Mouse (Mus musculus): ENCODE measurements around the gene Pfdn2. TPM values are rescaled to one million over a fixed set of nuclear protein-coding genes. Genes with fewer than 3 reads are reported as not detected.

The Pfdn2 gene
- polyA plus RNA-seq, 1 experiment from 2014 or later = 99.2 TPM

- 77% methylated on average over 15 of the region's 15 CpGs for WGBS
- no peak within 1 kb of the TSS for H3K27ac ChIP-seq (ENCODE audit: low read length)
- H3K9me3 ChIP-seq (ENCODE audit: low read length) = no peaks in the 10 kb centered on the region
- H3K36me3 ChIP-seq (ENCODE audit: insufficient read depth, low read length) = no peaks in the 10 kb centered on the region
- H3K27me3 ChIP-seq (ENCODE audit: insufficient read depth, low read length) = no peaks in the 10 kb centered on the region
- H3K4me2 ChIP-seq (replicated peaks; ENCODE audit: low read depth, low read length) = no peak within 1 kb of the TSS
- no peak for ATAC-seq (ENCODE audit: low FRiP score, low TSS enrichment)
- H3K4me3 ChIP-seq (ENCODE audit: low read length) = no peak within 1 kb of the TSS
- H3K9ac ChIP-seq (replicated peaks; ENCODE audit: low read length) = no peak within 1 kb of the TSS
- no peaks in the 10 kb centered on the region for H3K4me1 ChIP-seq (ENCODE audit: insufficient read depth, low read length)
These were observed 43.1 kb downstream of the Pfdn2 start, which contains the start of gene Arhgap30 for GRCm38 (mm10) chr1:171388376-171389102. Arhgap30 (plus strand) TSS chr1:171388954.

- H3K4me3 ChIP-seq (ENCODE audit: low read length) = no peak overlapping the region
- H3K4me2 ChIP-seq (replicated peaks; ENCODE audit: low read depth, low read length) = no peak overlapping the region
- H3K9ac ChIP-seq (replicated peaks; ENCODE audit: low read length) = no peak overlapping the region
- no peak overlapping the region for H3K27ac ChIP-seq (ENCODE audit: low read length)
- H3K27me3 ChIP-seq (ENCODE audit: insufficient read depth, low read length) = no peaks in the 10 kb centered on the region
- H3K9me3 ChIP-seq (ENCODE audit: low read length) = no peaks in the 10 kb centered on the region
- no peak for ATAC-seq (ENCODE audit: low FRiP score, low TSS enrichment)
- 70% methylated on average over 4 of the region's 4 CpGs for WGBS
- H3K4me1 ChIP-seq (ENCODE audit: insufficient read depth, low read length) = no peaks in the 10 kb centered on the region
- no peaks in the 10 kb centered on the region for H3K36me3 ChIP-seq (ENCODE audit: insufficient read depth, low read length)
These were observed 44.6 kb downstream of the Pfdn2 start for GRCm38 (mm10) chr1:171390101-171390500.

GRCm38 (mm10) chr1:171401821-171402220, 56.4 kb downstream of the Pfdn2 start:
- Histone ChIP-seq H3K36me3 (ENCODE audit: insufficient read depth, low read length) (no peaks in the 10 kb centered on the region), H3K27ac (ENCODE audit: low read length) (no peak overlapping the region), H3K4me1 (ENCODE audit: insufficient read depth, low read length) (no peaks in the 10 kb centered on the region), H3K27me3 (ENCODE audit: insufficient read depth, low read length) (no peaks in the 10 kb centered on the region), H3K9me3 (ENCODE audit: low read length) (no peaks in the 10 kb centered on the region), H3K4me2 (replicated peaks; ENCODE audit: low read depth, low read length) (no peak overlapping the region), H3K4me3 (ENCODE audit: low read length) (no peak overlapping the region), H3K9ac (replicated peaks; ENCODE audit: low read length) (no peak overlapping the region)
- 77% methylated on average over 4 of the region's 4 CpGs for WGBS
- no peak for ATAC-seq (ENCODE audit: low FRiP score, low TSS enrichment)

DNA sequence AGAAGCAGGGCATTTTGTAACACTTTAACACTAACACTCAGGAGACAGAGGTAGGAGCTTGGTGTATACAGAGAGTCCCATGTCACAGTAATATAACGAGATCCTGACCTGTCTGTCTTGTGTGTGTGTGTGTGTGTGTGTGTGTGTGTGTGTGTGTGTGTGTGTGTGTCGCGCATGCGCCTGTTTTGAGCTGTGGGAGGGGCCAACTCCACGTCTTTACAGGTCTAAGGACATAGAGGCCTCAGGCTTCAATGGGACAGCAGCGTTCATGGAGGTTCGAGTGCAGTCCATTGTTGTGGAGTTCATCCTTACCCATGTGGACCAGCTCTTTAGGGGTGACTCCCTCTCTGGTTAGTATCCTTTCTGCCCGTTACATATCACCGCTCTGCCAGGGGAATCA, 57.5 kb downstream of the Pfdn2 start:
- 73% methylated on average over 9 of the region's 9 CpGs for WGBS
- H3K36me3 ChIP-seq (ENCODE audit: insufficient read depth, low read length) = no peaks in the 10 kb centered on the region
- no peak for ATAC-seq (ENCODE audit: low FRiP score, low TSS enrichment)

GRCm38 (mm10) chr1:171407263-171407662, 61.8 kb downstream of the Pfdn2 start:
- H3K9ac ChIP-seq (replicated peaks; ENCODE audit: low read length) = no peak overlapping the region
- no peaks in the 10 kb centered on the region; the same call in 1 of the 2 replicates for H3K27me3 ChIP-seq (ENCODE audit: insufficient read depth, low read length)
- peaks cover under 1% of the 10 kb centered on the region; the same call in 1 of the 2 replicates for H3K4me1 ChIP-seq (ENCODE audit: insufficient read depth, low read length)
- H3K9me3 ChIP-seq (ENCODE audit: low read length) = no peaks in the 10 kb centered on the region
- no peak overlapping the region for H3K27ac ChIP-seq (ENCODE audit: low read length)
- ATAC-seq (ENCODE audit: low FRiP score, low TSS enrichment) = no peak
- no peak overlapping the region for H3K4me2 ChIP-seq (replicated peaks; ENCODE audit: low read depth, low read length)
- no peak overlapping the region for H3K4me3 ChIP-seq (ENCODE audit: low read length)
- H3K36me3 ChIP-seq (ENCODE audit: insufficient read depth, low read length) = no peaks in the 10 kb centered on the region
- WGBS = 69% methylated on average over 5 of the region's 5 CpGs

More for the DNA sequence above, 57.5 kb downstream of the Pfdn2 start:
- H3K4me1 ChIP-seq (ENCODE audit: insufficient read depth, low read length) = no peaks in the 10 kb centered on the region
- no peaks in the 10 kb centered on the region for H3K9me3 ChIP-seq (ENCODE audit: low read length)
- no peak overlapping the region for H3K27ac ChIP-seq (ENCODE audit: low read length)
- H3K9ac ChIP-seq (replicated peaks; ENCODE audit: low read length) = no peak overlapping the region
- H3K4me3 ChIP-seq (ENCODE audit: low read length) = no peak overlapping the region
- H3K4me2 ChIP-seq (replicated peaks; ENCODE audit: low read depth, low read length) = no peak overlapping the region
- no peaks in the 10 kb centered on the region for H3K27me3 ChIP-seq (ENCODE audit: insufficient read depth, low read length)

Other genes with a start within 250 kb of the Pfdn2 start
- 2.9 and 3.0 TPM in 2 replicates for gene Cfap126, start 231.8 kb upstream of the Pfdn2 start, polyA plus RNA-seq (2015; fragmentation: Nextera tagmentation; extraction: Ambion mirVana)
- 340 TPM in 2 replicates for gene Sdhc, start 195.1 kb upstream of the Pfdn2 start, polyA plus RNA-seq (2015; fragmentation: Nextera tagmentation; extraction: Ambion mirVana)
- gene Mpz, start 195.0 kb upstream of the Pfdn2 start, polyA plus RNA-seq (2015; fragmentation: Nextera tagmentation; extraction: Ambion mirVana) = 0.57 and 0.68 TPM in 2 replicates
- gene Pcp4l1, start 149.4 kb upstream of the Pfdn2 start, polyA plus RNA-seq (2015; fragmentation: Nextera tagmentation; extraction: Ambion mirVana) = 3.7 and 5.1 TPM in 2 replicates
- 0.67 and 0.89 TPM in 2 replicates for gene Nr1i3, start 131.7 kb upstream of the Pfdn2 start, polyA plus RNA-seq (2015; fragmentation: Nextera tagmentation; extraction: Ambion mirVana)
- gene Tomm40l, start 123.2 kb upstream of the Pfdn2 start, polyA plus RNA-seq (2015; fragmentation: Nextera tagmentation; extraction: Ambion mirVana) = 40.6 and 44.1 TPM in 2 replicates
- 22.4 and 32.2 TPM in 2 replicates for gene Apoa2, start 120.6 kb upstream of the Pfdn2 start, polyA plus RNA-seq (2015; fragmentation: Nextera tagmentation; extraction: Ambion mirVana)
- 35.0 and 37.2 TPM in 2 replicates for gene Fcer1g, start 111.3 kb upstream of the Pfdn2 start, polyA plus RNA-seq (2015; fragmentation: Nextera tagmentation; extraction: Ambion mirVana)
- gene Adamts4, start 95.2 kb upstream of the Pfdn2 start, polyA plus RNA-seq (2015; fragmentation: Nextera tagmentation; extraction: Ambion mirVana) = 13.4 and 15.2 TPM in 2 replicates
- gene Ndufs2, start 94.3 kb upstream of the Pfdn2 start, polyA plus RNA-seq (2015; fragmentation: Nextera tagmentation; extraction: Ambion mirVana) = 311 and 368 TPM in 2 replicates
- 92.2 and 99.1 TPM in 2 replicates for gene B4galt3, start 75.3 kb upstream of the Pfdn2 start, polyA plus RNA-seq (2015; fragmentation: Nextera tagmentation; extraction: Ambion mirVana)
- gene Ppox, start 64.5 kb upstream of the Pfdn2 start, polyA plus RNA-seq (2015; fragmentation: Nextera tagmentation; extraction: Ambion mirVana) = 69.2 and 77.2 TPM in 2 replicates
- gene Usp21, start 57.7 kb upstream of the Pfdn2 start, polyA plus RNA-seq (2015; fragmentation: Nextera tagmentation; extraction: Ambion mirVana) = 101 and 103 TPM in 2 replicates
- gene Ufc1, start 50.6 kb upstream of the Pfdn2 start, polyA plus RNA-seq (2015; fragmentation: Nextera tagmentation; extraction: Ambion mirVana) = 102 and 111 TPM in 2 replicates
- gene Dedd, start 16.5 kb upstream of the Pfdn2 start, polyA plus RNA-seq (2015; fragmentation: Nextera tagmentation; extraction: Ambion mirVana) = 57.0 and 59.5 TPM in 2 replicates
- 60.6 and 63.3 TPM in 2 replicates for gene Nit1, start within 50 bp of the Pfdn2 start, polyA plus RNA-seq (2015; fragmentation: Nextera tagmentation; extraction: Ambion mirVana)
- gene Klhdc9, start 15.1 kb downstream of the Pfdn2 start, polyA plus RNA-seq (2015; fragmentation: Nextera tagmentation; extraction: Ambion mirVana) = 4.2 and 4.3 TPM in 2 replicates
- 4.7 and 4.8 TPM in 2 replicates for gene Nectin4, start 24.4 kb downstream of the Pfdn2 start, polyA plus RNA-seq (2015; fragmentation: Nextera tagmentation; extraction: Ambion mirVana)
- gene Arhgap30, start 43.3 kb downstream of the Pfdn2 start, polyA plus RNA-seq (2015; fragmentation: Nextera tagmentation; extraction: Ambion mirVana) = 1.1 and 1.6 TPM in 2 replicates
- gene Usf1, start 65.6 kb downstream of the Pfdn2 start, polyA plus RNA-seq (2015; fragmentation: Nextera tagmentation; extraction: Ambion mirVana) = 84.8 and 90.9 TPM in 2 replicates
- 6.6 and 7.0 TPM in 2 replicates for gene Tstd1, start 73.2 kb downstream of the Pfdn2 start, polyA plus RNA-seq (2015; fragmentation: Nextera tagmentation; extraction: Ambion mirVana)
- gene F11r, start 91.9 kb downstream of the Pfdn2 start, polyA plus RNA-seq (2015; fragmentation: Nextera tagmentation; extraction: Ambion mirVana) = 156 and 167 TPM in 2 replicates
- 13.0 and 13.4 TPM in 2 replicates for gene Alyref2, start 157.8 kb downstream of the Pfdn2 start, polyA plus RNA-seq (2015; fragmentation: Nextera tagmentation; extraction: Ambion mirVana)
- not detected in 2 replicates for gene Itln1, start 189.6 kb downstream of the Pfdn2 start, polyA plus RNA-seq (2015; fragmentation: Nextera tagmentation; extraction: Ambion mirVana)
- 0.07 and 0.08 TPM in 2 replicates for gene Cd244a, start 213.5 kb downstream of the Pfdn2 start, polyA plus RNA-seq (2015; fragmentation: Nextera tagmentation; extraction: Ambion mirVana)